Mouse (Mus musculus) heart, postnatal 0 days (tissue): ENCODE measurements around the gene Gm6034. TPM values are rescaled to one million over a fixed set of nuclear protein-coding genes. Genes with fewer than 3 reads are reported as not detected.
"Not testable (repeated sequence)": the region's sequence is repeated elsewhere in the genome, so short reads cannot be mapped to it uniquely, and the experiment has no call there.

Source experiments
- ATAC-seq: fragments of 200-750 bp; cut with Nextera tagmentation; 2 replicates; pipeline ENCODE4 v1.8.0; 2017; ENCODE audit warnings: low read depth, moderate number of reproducible peaks, moderate library complexity; ENCODE audit not compliant: insufficient read depth
- DNase-seq: peaks from one replicate; pipeline ENCODE4 v3.0.0-alpha.2; 2016; ENCODE audit warnings: low spot score
- H3K27ac ChIP-seq: fragments of 300-500 bp; sonication (generic); 2 replicates; pipeline ENCODE4 v1.5.1; 2014; ENCODE audit warnings: low read depth, mild to moderate bottlenecking
- H3K27me3 ChIP-seq: fragments of 300-500 bp; sonication (generic); 2 replicates; pipeline ENCODE4 v1.6.1; 2014; ENCODE audit warnings: low read length, mixed read lengths; ENCODE audit not compliant: control insufficient read depth, insufficient read depth
- H3K36me3 ChIP-seq: fragments of 300-500 bp; sonication (generic); replicated peaks from 2 replicates; pipeline ENCODE4 v1.6.1; 2014; ENCODE audit warnings: low read length, mixed read lengths; ENCODE audit not compliant: control insufficient read depth, insufficient read depth
- H3K4me1 ChIP-seq: fragments of 300-500 bp; sonication (generic); 2 replicates; pipeline ENCODE4 v1.6.1; 2014; ENCODE audit warnings: antibody characterized with exemption; ENCODE audit not compliant: control insufficient read depth, insufficient read depth
- H3K4me2 ChIP-seq: fragments of 300-500 bp; sonication (generic); 2 replicates; pipeline ENCODE4 v1.6.1; 2014; ENCODE audit warnings: low read depth, mild to moderate bottlenecking, low read length, moderate library complexity
- H3K4me3 ChIP-seq: fragments of 300-500 bp; sonication (generic); 2 replicates; pipeline ENCODE4 v1.5.1; 2014; ENCODE audit warnings: low read depth, low read length
- H3K9ac ChIP-seq: fragments of 300-500 bp; sonication (generic); replicated peaks from 2 replicates; pipeline ENCODE4 v1.6.1; 2014; ENCODE audit warnings: low read depth, low read length, mixed read lengths
- H3K9me3 ChIP-seq: fragments of 300-500 bp; sonication (generic); replicated peaks from 2 replicates; pipeline ENCODE4 v1.6.1; 2016; ENCODE audit warnings: low read length; ENCODE audit not compliant: control insufficient read depth
- CTCF ChIP-seq: IDR thresholded peaks from 2 replicates; pipeline ENCODE4 v1.5.1; 2016; ENCODE audit warnings: antibody characterized with exemption, control low read depth, low read depth
- EP300 ChIP-seq: IDR thresholded peaks from 2 replicates; pipeline ENCODE4 v1.6.1; 2016; ENCODE audit warnings: antibody characterized with exemption, low read depth
- WGBS: fragments of 180-500 bp; shearing (Covaris S2); extraction: QIAGEN DNeasy Blood & Tissue Kit; methylation state at CpG from one replicate; pipeline ENCODE4 v1.1.7; 2014; 5-methylcytosine and 5-hydroxymethylcytosine counted together
- polyA plus RNA-seq: library from polyadenylated mRNA; unstranded; fragments of >200 nt; fragmentation: Nextera tagmentation; extraction: Ambion mirVana; gene quantifications from 2 replicates; pipeline ENCODE4 v1.2.1, GENCODE M21; 2015
- total RNA-seq: library from RNA; depleted of rRNA; stranded (reverse); fragments of >200 nt; gene quantifications from 2 replicates; pipeline ENCODE4 v1.2.3, GENCODE M21; 2014; ENCODE audit warnings: low replicate concordance

Gm6034 gene
- total and polyA plus RNA-seq, 2 experiments from 2014 or later, result not detected

DNA sequence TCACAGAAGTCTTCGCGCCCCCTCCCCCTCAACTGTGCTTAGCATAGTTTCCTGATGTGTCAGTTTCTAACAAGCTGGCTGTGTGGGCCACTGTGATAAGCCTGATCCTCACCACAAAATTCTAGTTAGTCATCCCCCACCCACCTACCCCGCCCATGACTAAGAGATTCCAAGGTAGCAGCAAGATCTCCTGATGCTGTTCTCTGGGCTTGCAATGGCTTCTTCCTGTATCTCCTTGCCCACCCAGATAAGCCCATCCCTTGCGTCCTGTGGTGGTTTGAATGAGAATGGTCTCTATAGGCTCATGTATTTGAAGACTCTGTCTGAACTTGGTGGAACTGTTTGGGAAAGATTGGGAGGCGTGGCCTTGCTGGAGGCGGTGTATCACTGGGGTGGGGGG is 40.8 kb upstream of the Gm6034 start:
- DNase-seq (no peak), ATAC-seq (no peak)
- no peaks in the 10 kb centered on the region for H3K9me3 ChIP-seq
- peaks cover 6% of the 10 kb centered on the region; the same call in 1 of the 2 replicates for H3K4me1 ChIP-seq
- no peaks in the 10 kb centered on the region for H3K36me3 ChIP-seq
- H3K4me3 ChIP-seq, result no peak overlapping the region
- no peak for TF ChIP-seq EP300
- no peak for TF ChIP-seq CTCF
- H3K27ac ChIP-seq, result no peak overlapping the region
- no peaks in the 10 kb centered on the region for H3K27me3 ChIP-seq
- no peak overlapping the region for H3K4me2 ChIP-seq
- 91% methylated on average over 6 of the region's 6 CpGs for WGBS
- no peak overlapping the region for H3K9ac ChIP-seq

GRCm38 (mm10) chr17:36003331-36003730 is 39.4 kb upstream of the Gm6034 start:
- TF ChIP-seq EP300 (no peak), CTCF (no peak)

GRCm38 (mm10) chr17:36004409-36004808 is 38.4 kb upstream of the Gm6034 start:
- not testable (repeated sequence) for H3K9me3 ChIP-seq, H3K4me1 ChIP-seq, H3K36me3 ChIP-seq, H3K9ac ChIP-seq, H3K27me3 ChIP-seq, ATAC-seq, DNase-seq, H3K4me3 ChIP-seq, H3K27ac ChIP-seq, H3K4me2 ChIP-seq
- WGBS, result 92% methylated on average over 7 of the region's 7 CpGs

More at GRCm38 (mm10) chr17:36003331-36003730, 39.4 kb upstream of the Gm6034 start:
- Histone ChIP-seq H3K4me1 (no peaks in the 10 kb centered on the region), H3K27me3 (no peaks in the 10 kb centered on the region), H3K4me3 (no peak overlapping the region), H3K4me2 (no peak overlapping the region), H3K9me3 (no peaks in the 10 kb centered on the region), H3K36me3 (no peaks in the 10 kb centered on the region), H3K27ac (no peak overlapping the region), H3K9ac (no peak overlapping the region)
- no peak for DNase-seq
- WGBS, result 94% methylated on average over 7 of the region's 7 CpGs
- ATAC-seq, result no peak

GRCm38 (mm10) chr17:36014977-36015376 is 27.8 kb upstream of the Gm6034 start:
- no peak overlapping the region for H3K27ac ChIP-seq
- H3K4me1 ChIP-seq, result no peaks in the 10 kb centered on the region
- 89% methylated on average over 5 of the region's 5 CpGs for WGBS
- no peak overlapping the region for H3K4me3 ChIP-seq
- no peaks in the 10 kb centered on the region for H3K9me3 ChIP-seq
- no peak for TF ChIP-seq EP300
- TF ChIP-seq CTCF, result no peak
- H3K36me3 ChIP-seq, result peaks cover 12% of the 10 kb centered on the region; the same call in 1 of the 2 replicates
- no peak overlapping the region for H3K9ac ChIP-seq
- DNase-seq (no peak), ATAC-seq (no peak)
- H3K4me2 ChIP-seq, result no peak overlapping the region
- H3K27me3 ChIP-seq, result no peaks in the 10 kb centered on the region

- no peak overlapping the region for H3K9ac ChIP-seq
- peaks cover 12% of the 10 kb centered on the region; the same call in 1 of the 2 replicates for H3K36me3 ChIP-seq
- WGBS, result 87% methylated on average over 5 of the region's 5 CpGs
- H3K9me3 ChIP-seq, result no peaks in the 10 kb centered on the region
- no peak overlapping the region for H3K4me3 ChIP-seq
- no peak overlapping the region for H3K27ac ChIP-seq
- TF ChIP-seq EP300 (no peak), CTCF (no peak)
- no peaks in the 10 kb centered on the region for H3K27me3 ChIP-seq
- no peak overlapping the region for H3K4me2 ChIP-seq
- no peak for DNase-seq
- ATAC-seq, result no peak
- H3K4me1 ChIP-seq, result no peaks in the 10 kb centered on the region
Observed at GRCm38 (mm10) chr17:36017046-36017445, 25.7 kb upstream of the Gm6034 start.

DNA sequence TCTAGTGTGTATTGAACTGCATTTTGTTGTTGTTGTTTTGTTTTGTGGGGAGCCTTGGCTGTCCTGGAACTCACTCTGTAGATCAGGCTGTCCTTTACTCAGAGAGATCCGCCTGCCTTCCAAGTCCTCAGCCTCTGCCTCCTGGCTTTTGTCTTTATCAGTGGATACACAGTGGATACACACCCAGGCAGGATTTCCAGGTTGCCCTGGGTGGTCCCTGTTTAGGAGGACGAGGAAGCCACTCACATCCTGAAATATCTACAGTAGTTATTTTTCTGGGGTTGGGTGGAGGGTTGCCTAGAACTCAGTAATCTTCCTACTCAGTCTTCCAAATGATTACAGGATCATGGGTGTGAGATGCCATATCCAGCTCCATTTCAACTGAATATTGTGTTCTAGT is 23.8 kb upstream of the Gm6034 start:
- no peak for ATAC-seq
- TF ChIP-seq EP300 (no peak), CTCF (no peak)
- WGBS, result 40% methylated on average over 2 of the region's 2 CpGs
- Histone ChIP-seq H3K27ac (peak overlapping the region; percentile 75; the same call in 1 of the 2 replicates), H3K4me3 (no peak overlapping the region), H3K9me3 (no peaks in the 10 kb centered on the region), H3K4me2 (no peak overlapping the region), H3K9ac (no peak overlapping the region), H3K27me3 (no peaks in the 10 kb centered on the region), H3K36me3 (peaks cover 12% of the 10 kb centered on the region; the same call in 1 of the 2 replicates), H3K4me1 (peaks cover 3% of the 10 kb centered on the region; the same call in 1 of the 2 replicates)
- no peak for DNase-seq
